Mouse (Mus musculus) MEL (cell line): ENCODE data around the gene H2-M10.1. TPM values are rescaled to one million over a fixed set of nuclear protein-coding genes. Genes with fewer than 3 reads are reported as not detected.

Experiments
- DNase-seq: peaks from one replicate; pipeline ENCODE4 v3.0.0; 2011; ENCODE audit warnings: low read depth, low spot score
- H3K27ac ChIP-seq: 2 replicates; pipeline ENCODE4 v1.5.1; 2012; ENCODE audit warnings: low read depth, mild to moderate bottlenecking, control low read depth, low read length, moderate library complexity; ENCODE audit not compliant: control insufficient read depth
- H3K27me3 ChIP-seq, 2 experiments: fragments of 150-350 bp in 1 of 2; sonication (generic) in 1 of 2; 2 replicates each; pipeline ENCODE4 v1.6.1; 2012; ENCODE audit warnings: low read length in 2 of 2, mild to moderate bottlenecking in 2 of 2, improper control_type of control experiment in 1 of 2, moderate library complexity in 1 of 2; ENCODE audit not compliant: insufficient read depth in 2 of 2, control insufficient read depth in 1 of 2
- H3K36me3 ChIP-seq, 2 experiments: 2 replicates each; pipeline ENCODE4 v1.6.1; 2012 to 2014; ENCODE audit warnings: low read length in 2 of 2, improper control_type of control experiment in 1 of 2, inconsistent platforms in 1 of 2, mild to moderate bottlenecking in 1 of 2; ENCODE audit not compliant: insufficient read depth in 2 of 2, control insufficient read depth in 1 of 2
- H3K4me1 ChIP-seq, 2 experiments: fragments of 150-350 bp in 1 of 2; sonication (generic) in 1 of 2; 2 replicates each; pipeline ENCODE4 v1.6.1; 2012; ENCODE audit warnings: low read length in 2 of 2, improper control_type of control experiment in 1 of 2, mild to moderate bottlenecking in 1 of 2; ENCODE audit not compliant: insufficient read depth in 2 of 2, control insufficient read depth in 1 of 2
- H3K4me3 ChIP-seq, 2 experiments: fragments of 150-350 bp in 1 of 2; sonication (generic) in 1 of 2; 2 replicates each; pipeline ENCODE4 v1.5.1; 2012; ENCODE audit warnings: low read depth in 2 of 2, low read length in 2 of 2, mild to moderate bottlenecking in 2 of 2, moderate library complexity in 2 of 2, control low read depth in 1 of 2, improper control_type of control experiment in 1 of 2; ENCODE audit not compliant: control insufficient read depth in 1 of 2, insufficient read depth in 1 of 2
- H3K79me2 ChIP-seq: 2 replicates; pipeline ENCODE4 v1.6.1; 2012; ENCODE audit warnings: mild to moderate bottlenecking, low read length, moderate library complexity; ENCODE audit not compliant: control insufficient read depth, poor library complexity, insufficient read depth
- H3K9ac ChIP-seq: 2 replicates; pipeline ENCODE4 v1.6.1; 2012; ENCODE audit warnings: low read depth, mild to moderate bottlenecking, control low read depth, low read length, moderate library complexity; ENCODE audit not compliant: control insufficient read depth, poor library complexity, severe bottlenecking
- H3K9me3 ChIP-seq: fragments of 150-350 bp; sonication (generic); replicated peaks from 2 replicates; pipeline ENCODE4 v1.6.1; 2012; ENCODE audit warnings: mild to moderate bottlenecking, low read length, improper control_type of control experiment, moderate library complexity; ENCODE audit not compliant: insufficient read depth
- BHLHE40 ChIP-seq: IDR thresholded peaks from 2 replicates; pipeline ENCODE4 v1.6.1; 2012; ENCODE audit warnings: low read depth, mild to moderate bottlenecking, inconsistent platforms, low read length, improper control_type of control experiment, borderline replicate concordance
- CHD1 ChIP-seq: IDR thresholded peaks from 2 replicates; pipeline ENCODE4 v1.6.1; 2012; ENCODE audit warnings: low read depth, mild to moderate bottlenecking, inconsistent platforms, low read length, improper control_type of control experiment
- CHD2 ChIP-seq: IDR thresholded peaks from 2 replicates; pipeline ENCODE4 v1.6.1; 2011; ENCODE audit warnings: low read length, improper control_type of control experiment
- CTCF ChIP-seq, 3 experiments: IDR thresholded peaks in 2 of 3; conservative IDR thresholded peaks in 1 of 3; 2 replicates each; pipeline ENCODE4 v1.5.1; 2011 to 2012; ENCODE audit warnings: low read length in 3 of 3, low read depth in 2 of 3, mild to moderate bottlenecking in 2 of 3, improper control_type of control experiment in 1 of 3, inconsistent platforms in 1 of 3, mixed read lengths in 1 of 3, moderate library complexity in 1 of 3; ENCODE audit not compliant: control insufficient read depth in 1 of 3, insufficient read depth in 1 of 3, poor library complexity in 1 of 3, severe bottlenecking in 1 of 3
- E2F4 ChIP-seq: IDR thresholded peaks from 2 replicates; pipeline ENCODE4 v1.6.1; 2011; ENCODE audit warnings: low read depth, low read length, improper control_type of control experiment, borderline replicate concordance
- EP300 ChIP-seq, 2 experiments: IDR thresholded peaks; 2 replicates each; pipeline ENCODE4 v1.6.1; 2011; ENCODE audit warnings: improper control_type of control experiment in 2 of 2, low read length in 2 of 2, low read depth in 1 of 2, mild to moderate bottlenecking in 1 of 2
- ETS1 ChIP-seq: IDR thresholded peaks from 2 replicates; pipeline ENCODE4 v1.6.1; 2012; ENCODE audit warnings: low read depth, mild to moderate bottlenecking, inconsistent platforms, low read length, improper control_type of control experiment, moderate library complexity
- GABPA ChIP-seq: IDR thresholded peaks from 2 replicates; pipeline ENCODE4 v1.6.1; 2012; ENCODE audit warnings: low read depth, mild to moderate bottlenecking, inconsistent platforms, low read length, improper control_type of control experiment, moderate library complexity
- JUND ChIP-seq: IDR thresholded peaks from 2 replicates; pipeline ENCODE4 v1.6.1; 2011; ENCODE audit warnings: low read depth, mild to moderate bottlenecking, improper control_type of control experiment, low read length
- MAFK ChIP-seq: IDR thresholded peaks from 2 replicates; pipeline ENCODE4 v1.6.1; 2011; ENCODE audit warnings: low read depth, mild to moderate bottlenecking, low read length, improper control_type of control experiment, borderline replicate concordance
- MAX ChIP-seq: IDR thresholded peaks from 2 replicates; pipeline ENCODE4 v1.6.1; 2011; ENCODE audit warnings: low read length, improper control_type of control experiment
- MAZ ChIP-seq: IDR thresholded peaks from 2 replicates; pipeline ENCODE4 v1.6.1; 2012; ENCODE audit warnings: low read depth, mild to moderate bottlenecking, inconsistent platforms, low read length, improper control_type of control experiment
- MYB ChIP-seq: IDR thresholded peaks from 2 replicates; pipeline ENCODE4 v1.6.1; 2011; ENCODE audit warnings: mild to moderate bottlenecking, low read depth, low read length, improper control_type of control experiment
- NRF1 ChIP-seq: IDR thresholded peaks from 2 replicates; pipeline ENCODE4 v1.6.1; 2014; ENCODE audit warnings: low read depth, mild to moderate bottlenecking, inconsistent platforms, low read length, improper control_type of control experiment, moderate library complexity; ENCODE audit not compliant: poor library complexity, insufficient read depth, severe bottlenecking
- POLR2AphosphoS5 ChIP-seq: IDR thresholded peaks from 2 replicates; pipeline ENCODE4 v1.6.1; 2012; ENCODE audit warnings: low read depth, borderline replicate concordance, mild to moderate bottlenecking, inconsistent platforms, low read length, moderate library complexity, mixed read lengths
- TAL1 ChIP-seq: IDR thresholded peaks from 2 replicates; pipeline ENCODE4 v1.6.1; 2012; ENCODE audit warnings: mild to moderate bottlenecking, inconsistent platforms, low read length, moderate library complexity, mixed read lengths
- TCF12 ChIP-seq: IDR thresholded peaks from 2 replicates; pipeline ENCODE4 v1.6.1; 2014; ENCODE audit warnings: low read depth, mild to moderate bottlenecking, inconsistent platforms, low read length, improper control_type of control experiment, moderate library complexity
- USF2 ChIP-seq, 2 experiments: IDR thresholded peaks; 2 replicates each; pipeline ENCODE4 v1.6.1; 2011 to 2012; ENCODE audit warnings: improper control_type of control experiment in 2 of 2, low read length in 2 of 2, borderline replicate concordance in 1 of 2, inconsistent platforms in 1 of 2, low read depth in 1 of 2, mild to moderate bottlenecking in 1 of 2; ENCODE audit not compliant: insufficient read depth in 1 of 2
- ZKSCAN1 ChIP-seq: IDR thresholded peaks from 2 replicates; pipeline ENCODE4 v1.6.1; 2012; ENCODE audit warnings: low read depth, mild to moderate bottlenecking, inconsistent platforms, low read length, improper control_type of control experiment, moderate library complexity
- ZMIZ1 ChIP-seq: IDR thresholded peaks from 2 replicates; pipeline ENCODE4 v1.6.1; 2012; ENCODE audit warnings: low read depth, mild to moderate bottlenecking, inconsistent platforms, low read length, improper control_type of control experiment, moderate library complexity
- ZNF384 ChIP-seq: IDR thresholded peaks from 2 replicates; pipeline ENCODE4 v1.6.1; 2012; ENCODE audit warnings: low read depth, mild to moderate bottlenecking, inconsistent platforms, low read length, improper control_type of control experiment
- polyA plus RNA-seq, 2 experiments: library from polyadenylated mRNA; stranded (reverse) in 1 of 2; unstranded in 1 of 2; fragments of >175 nt in 1 of 2; fragments of >200 nt in 1 of 2; gene quantifications; 2 replicates each; pipeline versions ENCODE4 v1.2.1 to v1.2.4; 2012; ENCODE audit warnings: low replicate concordance in 2 of 2, low read depth in 1 of 2; ENCODE audit not compliant: insufficient read length in 2 of 2, insufficient read depth in 1 of 2, missing spikeins in 1 of 2
- total RNA-seq: library from RNA; depleted of rRNA; stranded (reverse); fragments of 300-350 nt; gene quantifications from 2 replicates; pipeline ENCODE4 v1.2.3, GENCODE M21; 2012

The H2-M10.1 gene
- total and polyA plus RNA-seq, 3 experiments = not detected

DNA sequence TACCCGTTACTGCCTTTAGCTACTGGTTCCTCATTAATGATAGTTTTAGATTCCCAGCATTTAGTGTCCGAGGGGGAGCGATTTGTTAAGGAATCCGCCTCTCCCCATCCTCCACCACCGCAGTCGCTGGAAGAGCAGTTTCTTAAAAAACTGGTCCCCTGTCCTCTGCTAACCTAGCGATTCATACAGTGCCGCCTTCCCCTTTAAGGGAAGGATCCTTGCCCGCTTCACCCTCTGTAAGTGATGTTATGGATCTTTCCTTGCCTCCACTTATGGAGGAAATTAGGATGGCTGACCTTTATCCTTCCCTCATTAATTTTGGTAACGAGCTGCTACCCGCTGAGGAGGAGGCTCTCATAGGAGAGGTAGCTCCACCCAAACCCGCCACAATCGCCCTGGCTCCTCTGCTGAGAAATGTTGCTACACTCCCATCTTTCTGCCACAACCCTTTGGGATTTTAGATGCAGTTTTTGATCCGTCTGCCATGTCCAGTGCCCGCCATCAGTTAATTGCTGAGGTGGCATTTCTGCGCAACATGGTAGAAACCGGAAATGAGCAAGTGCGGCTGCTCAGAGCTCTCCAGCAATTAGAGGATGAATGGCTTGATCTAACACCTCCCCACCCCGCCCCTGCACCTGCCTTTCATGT lies 10.8 kb downstream of the H2-M10.1 start:
- no peak for DNase-seq
- Histone ChIP-seq H3K4me1 (no peaks in the 10 kb centered on the region), H3K27me3 (peaks cover 0 to 7% of the 10 kb centered on the region in 2 experiments; a peak in 2 of 4 replicates), H3K27ac (no peak overlapping the region), H3K9me3 (no peaks in the 10 kb centered on the region), H3K79me2 (no peaks in the 10 kb centered on the region), H3K4me3 (no peak overlapping the region), H3K9ac (no peak overlapping the region), H3K36me3 (no peaks in the 10 kb centered on the region)
- TF ChIP-seq CHD1 (no peak), TAL1 (no peak), E2F4 (no peak), BHLHE40 (no peak), ETS1 (no peak), MAX (no peak), USF2 (IDR thresholded peaks at IDR 0.05; ENCODE audit: borderline replicate concordance in 1 of 2, insufficient read depth in 1 of 2, low read depth in 1 of 2, low read length in 2 of 2) (no peak), ZNF384 (no peak), MAFK (no peak), NRF1 (no peak), CHD2 (no peak), GABPA (no peak), POLR2AphosphoS5 (no peak), EP300 (IDR thresholded peaks at IDR 0.05; ENCODE audit: low read depth in 1 of 2, low read length in 2 of 2) (no peak), JUND (no peak), ZMIZ1 (no peak), CTCF (IDR thresholded peaks at IDR 0.05 in 2 of 3, conservative IDR thresholded peaks at IDR 0.05 in 1 of 3; ENCODE audit: control insufficient read depth in 1 of 3, insufficient read depth in 1 of 3, low read depth in 2 of 3, low read length in 3 of 3, poor library complexity in 1 of 3, severe bottlenecking in 1 of 3) (no peak), MAZ (no peak), ZKSCAN1 (no peak), TCF12 (no peak)

DNA sequence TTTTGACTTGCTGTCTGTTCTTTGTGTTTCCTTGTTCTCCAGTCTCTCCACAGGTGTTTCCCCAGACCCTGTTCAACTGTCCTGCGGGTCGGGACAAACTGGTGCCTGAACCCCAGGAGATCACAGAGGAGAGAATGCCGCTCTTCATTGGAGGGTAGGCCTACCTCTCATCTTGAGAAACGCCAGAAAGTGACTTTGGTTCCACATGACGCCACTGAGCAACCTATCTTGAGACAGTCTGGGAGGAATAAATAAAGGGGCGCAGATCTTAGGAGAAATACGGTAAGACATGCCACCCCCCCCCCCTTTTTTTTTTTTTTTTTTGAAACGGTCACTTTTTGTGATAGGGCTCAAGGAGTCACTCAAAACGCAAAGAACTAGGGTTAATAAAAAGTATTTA lies 11.4 kb downstream of the H2-M10.1 start:
- Histone ChIP-seq H3K79me2 (no peaks in the 10 kb centered on the region), H3K9ac (no peak overlapping the region), H3K4me3 (no peak overlapping the region), H3K27me3 (peaks cover 0 to 7% of the 10 kb centered on the region in 2 experiments; a peak in 3 of 4 replicates), H3K9me3 (no peaks in the 10 kb centered on the region), H3K36me3 (no peaks in the 10 kb centered on the region), H3K4me1 (no peaks in the 10 kb centered on the region), H3K27ac (no peak overlapping the region)
- no peak for DNase-seq
- TF ChIP-seq MYB (no peak), MAZ (no peak), TAL1 (no peak), ZNF384 (0 out of 2 replicates have a peak, but pooled peaks have one; percentile 22), ZKSCAN1 (no peak)
